Mouse (Mus musculus) heart, adult 2 months (tissue): ENCODE measurements around the gene Kcnq5.

ENCODE experiments used
- CTCF ChIP-seq: fragments of 200-600 bp; IDR thresholded peaks from 2 replicates; pipeline ENCODE4 v1.8.1; 2022; ENCODE audit warnings: antibody characterized with exemption, mild to moderate bottlenecking, moderate library complexity
- EP300 ChIP-seq: fragments of 200-500 bp; IDR thresholded peaks from 2 replicates; pipeline ENCODE4 v1.6.1; 2011; ENCODE audit warnings: low read depth, low read length, control low read depth; ENCODE audit not compliant: insufficient read depth
- POLR2A ChIP-seq: fragments of 200-500 bp; IDR thresholded peaks from 2 replicates; pipeline ENCODE4 v1.6.1; 2011; ENCODE audit warnings: mild to moderate bottlenecking, low read depth, low read length, control low read depth; ENCODE audit not compliant: insufficient read depth

- TF ChIP-seq CTCF (no peak), POLR2A (no peak), EP300 (no peak)
These were observed 1.4 kb upstream of the Kcnq5 start for GRCm38 (mm10) chr1:21962896-21963864.
